Mouse (Mus musculus) thymus, adult 2 months (tissue): Measurements from ENCODE around the gene Lhpp.

Experiments
- CTCF ChIP-seq: fragments of 200-500 bp; IDR thresholded peaks from 2 replicates; pipeline ENCODE4 v1.5.1; 2012; ENCODE audit warnings: mild to moderate bottlenecking, control low read depth, low read length, moderate library complexity, borderline replicate concordance; ENCODE audit not compliant: control insufficient read depth, poor library complexity, insufficient read depth; ENCODE audit errors: extremely low read depth
- POLR2A ChIP-seq: fragments of 200-500 bp; IDR thresholded peaks from 2 replicates; pipeline ENCODE4 v1.6.1; 2012; ENCODE audit warnings: mild to moderate bottlenecking, low read length, control low read depth, moderate library complexity; ENCODE audit not compliant: control insufficient read depth, poor library complexity, insufficient read depth; ENCODE audit errors: extremely low read depth

DNA sequence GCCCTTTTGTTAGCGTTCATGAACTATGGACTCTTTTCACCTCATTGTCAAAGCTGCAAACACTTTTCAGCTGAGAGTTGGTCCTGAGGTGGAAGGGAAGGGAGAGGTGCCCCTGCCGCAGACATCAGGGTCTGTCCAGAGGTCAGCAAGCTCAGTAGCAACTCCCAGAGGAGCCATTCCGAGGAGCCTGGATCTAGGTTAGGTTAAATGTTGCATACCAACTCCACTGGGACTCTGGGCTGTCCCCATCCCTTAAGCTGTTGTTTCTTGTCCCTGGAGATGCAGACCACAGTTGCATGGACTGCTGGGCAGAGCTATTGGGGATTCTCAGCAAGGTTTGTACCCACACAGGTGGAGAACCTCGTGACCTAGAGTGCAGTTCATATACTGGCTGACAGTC lies 88.7 kb downstream of the Lhpp start:
- TF ChIP-seq CTCF (no peak), POLR2A (no peak)
